Mouse (Mus musculus) erythroblast, embryonic 14.5 days (primary cell): ENCODE data around the gene Abca13. TPM values are rescaled to one million over a fixed set of nuclear protein-coding genes. Genes with fewer than 3 reads are reported as not detected.

ENCODE experiments used
- H3K27me3 ChIP-seq: 2 replicates; pipeline ENCODE4 v1.6.1; 2012; ENCODE audit warnings: inconsistent platforms; ENCODE audit not compliant: control insufficient read depth
- H3K36me3 ChIP-seq: 2 replicates; pipeline ENCODE4 v1.6.1; 2012; ENCODE audit warnings: mild to moderate bottlenecking, inconsistent platforms; ENCODE audit not compliant: control insufficient read depth
- H3K4me1 ChIP-seq: 2 replicates; pipeline ENCODE4 v1.6.1; 2012; ENCODE audit warnings: inconsistent platforms; ENCODE audit not compliant: control insufficient read depth
- H3K4me3 ChIP-seq: replicated peaks from 2 replicates; pipeline ENCODE3; 2012; ENCODE audit warnings: moderate library complexity, mild to moderate bottlenecking, inconsistent platforms
- H3K9me3 ChIP-seq: 2 replicates; pipeline ENCODE4 v1.6.1; 2012; ENCODE audit warnings: low read length, inconsistent platforms, mixed read lengths; ENCODE audit not compliant: control insufficient read depth
- GATA1 ChIP-seq: IDR thresholded peaks from 2 replicates; pipeline ENCODE4 v1.6.1; 2012; ENCODE audit warnings: low read length, inconsistent platforms, mixed read lengths
- TAL1 ChIP-seq: IDR thresholded peaks from 3 replicates; pipeline ENCODE4 v1.6.1; 2012; ENCODE audit warnings: low read length, inconsistent platforms, mixed read lengths
- polyA plus RNA-seq: library from polyadenylated mRNA; stranded (reverse); fragments of >175 nt; gene quantifications from 2 replicates; pipeline ENCODE4 v1.2.3, GENCODE M21; 2012

Gene Abca13
- polyA plus RNA-seq, 1 experiment = not detected

- no peaks in the 10 kb centered on the region for H3K9me3 ChIP-seq
- TF ChIP-seq TAL1 (no peak), GATA1 (no peak)
- no peaks in the 10 kb centered on the region for H3K27me3 ChIP-seq
- no peaks in the 10 kb centered on the region for H3K36me3 ChIP-seq
- no peaks in the 10 kb centered on the region for H3K4me1 ChIP-seq
- H3K4me3 ChIP-seq = no peak overlapping the region
Observed at GRCm38 (mm10) chr11:9269090-9269489, 77.3 kb downstream of the Abca13 start.

- no peaks in the 10 kb centered on the region for H3K9me3 ChIP-seq
- H3K4me3 ChIP-seq = no peak overlapping the region
- no peaks in the 10 kb centered on the region for H3K27me3 ChIP-seq
- TF ChIP-seq GATA1 (no peak), TAL1 (no peak)
- no peaks in the 10 kb centered on the region for H3K36me3 ChIP-seq
- H3K4me1 ChIP-seq = no peaks in the 10 kb centered on the region
Observed at GRCm38 (mm10) chr11:9285204-9285603, 93.5 kb downstream of the Abca13 start.

- TF ChIP-seq GATA1 (no peak), TAL1 (no peak)
Observed at GRCm38 (mm10) chr11:9285759-9286158, 94.0 kb downstream of the Abca13 start.

GRCm38 (mm10) chr11:9291168-9291567 is 99.4 kb downstream of the Abca13 start:
- H3K4me3 ChIP-seq = no peak overlapping the region
- no peaks in the 10 kb centered on the region for H3K4me1 ChIP-seq
- H3K9me3 ChIP-seq = no peaks in the 10 kb centered on the region
- TF ChIP-seq GATA1 (no peak), TAL1 (no peak)
- H3K36me3 ChIP-seq = no peaks in the 10 kb centered on the region
- H3K27me3 ChIP-seq = no peaks in the 10 kb centered on the region

More at GRCm38 (mm10) chr11:9285759-9286158, 94.0 kb downstream of the Abca13 start:
- Histone ChIP-seq H3K9me3 (no peaks in the 10 kb centered on the region), H3K27me3 (no peaks in the 10 kb centered on the region), H3K4me3 (no peak overlapping the region), H3K4me1 (no peaks in the 10 kb centered on the region), H3K36me3 (no peaks in the 10 kb centered on the region)

GRCm38 (mm10) chr11:9299615-9300014 is 107.9 kb downstream of the Abca13 start:
- Histone ChIP-seq H3K36me3 (no peaks in the 10 kb centered on the region), H3K27me3 (no peaks in the 10 kb centered on the region), H3K4me3 (no peak overlapping the region), H3K9me3 (no peaks in the 10 kb centered on the region), H3K4me1 (no peaks in the 10 kb centered on the region)
- no peak for TF ChIP-seq GATA1
- no peak for TF ChIP-seq TAL1

GRCm38 (mm10) chr11:9305450-9305849 is 113.7 kb downstream of the Abca13 start:
- H3K9me3 ChIP-seq = no peaks in the 10 kb centered on the region

GRCm38 (mm10) chr11:9316545-9316944 is 124.8 kb downstream of the Abca13 start:
- no peaks in the 10 kb centered on the region for H3K4me1 ChIP-seq
- H3K27me3 ChIP-seq = no peaks in the 10 kb centered on the region
- H3K9me3 ChIP-seq = no peaks in the 10 kb centered on the region
- no peak overlapping the region for H3K4me3 ChIP-seq
- no peaks in the 10 kb centered on the region for H3K36me3 ChIP-seq
- no peak for TF ChIP-seq GATA1
- no peak for TF ChIP-seq TAL1

More at GRCm38 (mm10) chr11:9305450-9305849, 113.7 kb downstream of the Abca13 start:
- Histone ChIP-seq H3K36me3 (no peaks in the 10 kb centered on the region), H3K4me1 (no peaks in the 10 kb centered on the region), H3K27me3 (no peaks in the 10 kb centered on the region), H3K4me3 (no peak overlapping the region)
- TF ChIP-seq TAL1 = no peak
- no peak for TF ChIP-seq GATA1

GRCm38 (mm10) chr11:9317076-9317929 is 125.6 kb downstream of the Abca13 start:
- no peaks in the 10 kb centered on the region for H3K27me3 ChIP-seq
- no peaks in the 10 kb centered on the region for H3K4me1 ChIP-seq
- no peak for TF ChIP-seq GATA1
- TF ChIP-seq TAL1 = no peak
- H3K9me3 ChIP-seq = no peaks in the 10 kb centered on the region
- H3K36me3 ChIP-seq = no peaks in the 10 kb centered on the region
- H3K4me3 ChIP-seq = no peak overlapping the region

- TF ChIP-seq GATA1 = no peak
- no peak for TF ChIP-seq TAL1
- no peak overlapping the region for H3K4me3 ChIP-seq
- H3K4me1 ChIP-seq = no peaks in the 10 kb centered on the region
- H3K9me3 ChIP-seq = no peaks in the 10 kb centered on the region
- H3K27me3 ChIP-seq = no peaks in the 10 kb centered on the region
- no peaks in the 10 kb centered on the region for H3K36me3 ChIP-seq
Observed at GRCm38 (mm10) chr11:9338151-9338550, 146.4 kb downstream of the Abca13 start.

GRCm38 (mm10) chr11:9347724-9348123 is 156.0 kb downstream of the Abca13 start:
- Histone ChIP-seq H3K4me1 (no peaks in the 10 kb centered on the region), H3K36me3 (no peaks in the 10 kb centered on the region), H3K9me3 (no peaks in the 10 kb centered on the region), H3K4me3 (no peak overlapping the region), H3K27me3 (no peaks in the 10 kb centered on the region)
- no peak for TF ChIP-seq TAL1
- TF ChIP-seq GATA1 = no peak
